ENCODE assay signal across 11 mouse cellular contexts in genomic region chr1:194310373-194310772, GRCm38 (mm10).
DNase-seq lines count a peak whose midpoint lies in the region; ATAC-seq and TF ChIP-seq lines count a peak whose summit lies in the region.
"Had no signal": no experiment of that assay in that cellular context is flagged by ENCODE, and none has a peak within 500 bp of the region (broad histone marks: within the 10 kb centered on the region; RNA-seq: fewer than 3 reads in every experiment).

No protein-coding gene starts in this region.

- H3K36me3 ChIP-seq in kidney, postnatal 0 days (ENCODE audit: insufficient read depth, low read length), result no peaks in the 10 kb centered on the region
- no peaks in the 10 kb centered on the region for H3K36me3 ChIP-seq in hindbrain, embryonic 16.5 days (ENCODE audit: control insufficient read depth, insufficient read depth, low read length)
- H3K36me3 ChIP-seq in intestine, embryonic 15.5 days, result no peaks in the 10 kb centered on the region
- H3K36me3 ChIP-seq: lung, embryonic 15.5 days had no signal

- ATAC-seq in kidney, postnatal 0 days (replicated peaks; ENCODE audit: low FRiP score, low read depth), result no peak
- peak; percentile 56; the same call in 1 of the 2 replicates for ATAC-seq in hindbrain, embryonic 16.5 days
- no peak for ATAC-seq in intestine, embryonic 15.5 days

- H3K27me3 ChIP-seq in kidney, postnatal 0 days (ENCODE audit: insufficient read depth, low read length), result no peaks in the 10 kb centered on the region
- no peaks in the 10 kb centered on the region for H3K27me3 ChIP-seq in hindbrain, embryonic 16.5 days (replicated peaks; ENCODE audit: control insufficient read depth, insufficient read depth, low read length)
- H3K27me3 ChIP-seq in intestine, embryonic 15.5 days (replicated peaks), result no peaks in the 10 kb centered on the region
- H3K27me3 ChIP-seq: lung, embryonic 15.5 days had no signal

- H3K9ac ChIP-seq in kidney, postnatal 0 days (ENCODE audit: low read depth, low read length), result no peak overlapping the region
- no peak overlapping the region for H3K9ac ChIP-seq in hindbrain, embryonic 16.5 days (ENCODE audit: low read depth, low read length)
- H3K9ac ChIP-seq in intestine, embryonic 15.5 days, result no peak overlapping the region
- H3K9ac ChIP-seq: lung, embryonic 15.5 days had no signal

- H3K4me2 ChIP-seq in kidney, postnatal 0 days (ENCODE audit: low read length), result no peak overlapping the region
- no peak overlapping the region for H3K4me2 ChIP-seq in hindbrain, embryonic 16.5 days (ENCODE audit: low read length)
- H3K4me2 ChIP-seq in intestine, embryonic 15.5 days (replicated peaks), result no peak overlapping the region
- H3K4me2 ChIP-seq: lung, embryonic 15.5 days had no signal

- H3K27ac ChIP-seq in kidney, postnatal 0 days, result no peak overlapping the region
- H3K27ac ChIP-seq in hindbrain, embryonic 16.5 days (ENCODE audit: low read depth, low read length), result no peak overlapping the region
- no peak overlapping the region for H3K27ac ChIP-seq in intestine, embryonic 15.5 days
- H3K27ac ChIP-seq: lung, embryonic 15.5 days had no signal

- 2% methylated on average over 2 of the region's 2 CpGs for WGBS in kidney, postnatal 0 days
- 10% methylated on average over 2 of the region's 2 CpGs for WGBS in hindbrain, embryonic 16.5 days
- WGBS in intestine, embryonic 15.5 days, result 20% methylated on average over 2 of the region's 2 CpGs

- H3K9me3 ChIP-seq in kidney, postnatal 0 days (replicated peaks; ENCODE audit: low read length), result no peaks in the 10 kb centered on the region
- H3K9me3 ChIP-seq in hindbrain, embryonic 16.5 days (ENCODE audit: control insufficient read depth, low read length), result no peaks in the 10 kb centered on the region
- H3K9me3 ChIP-seq in intestine, embryonic 15.5 days, result no peaks in the 10 kb centered on the region
- H3K9me3 ChIP-seq: lung, embryonic 15.5 days had no signal

- no peak for TF ChIP-seq CTCF in kidney, postnatal 0 days (IDR thresholded peaks at IDR 0.05; ENCODE audit: low read depth)

- DNase-seq in kidney, postnatal 0 days (ENCODE audit: low spot score), result peak; percentile 33
- DNase-seq in kidney, postnatal 10 days, result no peak
- DNase-seq in cerebellum, adult 11 months, result peak; percentile 19
- peak; percentile 30 to 39 for DNase-seq in cerebellum, postnatal 36 days
- no peak for DNase-seq in spleen, postnatal 14 days (ENCODE audit: low spot score in 2 of 2)
- no peak for DNase-seq in ovary, postnatal 36 days (ENCODE audit: low spot score)
- DNase-seq: kidney, postnatal 25 days; thymus, adult 2 months had no signal

- no peaks in the 10 kb centered on the region for H3K4me1 ChIP-seq in kidney, postnatal 0 days (replicated peaks; ENCODE audit: insufficient read depth, low read length)
- H3K4me1 ChIP-seq in hindbrain, embryonic 16.5 days (ENCODE audit: control insufficient read depth, insufficient read depth, low read depth, low read length), result 0 out of 2 replicates have a peak, but pooled peaks cover 4% of the 10 kb centered on the region
- H3K4me1 ChIP-seq in intestine, embryonic 15.5 days (replicated peaks), result 0 out of 2 replicates have a peak, but pooled peaks cover 2% of the 10 kb centered on the region

- no peak overlapping the region for H3K4me3 ChIP-seq in kidney, postnatal 0 days (replicated peaks; ENCODE audit: low read depth, low read length)
- no peak overlapping the region for H3K4me3 ChIP-seq in hindbrain, embryonic 16.5 days (ENCODE audit: low read length)
- no peak overlapping the region for H3K4me3 ChIP-seq in intestine, embryonic 15.5 days (replicated peaks)
- H3K4me3 ChIP-seq: lung, embryonic 15.5 days had no signal

Comparison
In these comparisons a context has a peak if more than half of its experiments do, and no peak if none do; other contexts are left out.
1. DNase-seq: peak in kidney, postnatal 0 days (single experiment), cerebellum, adult 11 months (single experiment) and cerebellum, postnatal 36 days (2 of 2); none in kidney, postnatal 10 days (single experiment), spleen, postnatal 14 days (0 of 2) and ovary, postnatal 36 days (single experiment).